In genomic region chr16:4739994-4740393, GRCm38 (mm10) we compare ENCODE assay signal across 22 mouse cellular contexts. TPM values are rescaled to one million over a fixed set of nuclear protein-coding genes. Genes with fewer than 3 reads are reported as not detected.
DNase-seq lines count a peak whose midpoint lies in the region; ATAC-seq and TF ChIP-seq lines count a peak whose summit lies in the region.
"Had no signal": no experiment of that assay in that cellular context is flagged by ENCODE, and none has a peak within 500 bp of the region (broad histone marks: within the 10 kb centered on the region; RNA-seq: fewer than 3 reads in every experiment).

No protein-coding gene starts in this region.

- no peak overlapping the region for H3K4me3 ChIP-seq in layer of hippocampus, adult 2 months
- peak overlapping the region; percentile 64 for H3K4me3 ChIP-seq in testis, adult 2 months (ENCODE audit: control insufficient read depth, low read depth, low read length)
- no peak overlapping the region for H3K4me3 ChIP-seq in stomach, postnatal 0 days (ENCODE audit: low read depth, low read length)
- H3K4me3 ChIP-seq: embryonic facial prominence, embryonic 10.5 days; forebrain, embryonic 13.5 days; heart, embryonic 10.5 days; heart, embryonic 15.5 days; hindbrain, embryonic 13.5 days had no signal

- no peak for TF ChIP-seq EP300 in stomach, postnatal 0 days (optimal IDR thresholded peaks at IDR 0.05)

- TF ChIP-seq POLR2A in testis, adult 2 months (IDR thresholded peaks at IDR 0.05; ENCODE audit: control insufficient read depth, low read depth, low read length), result no peak

- H3K9me3 ChIP-seq in stomach, postnatal 0 days (ENCODE audit: control insufficient read depth, low read length), result no peaks in the 10 kb centered on the region
- H3K9me3 ChIP-seq: forebrain, embryonic 13.5 days; G1E; heart, embryonic 10.5 days; heart, embryonic 15.5 days; hindbrain, embryonic 13.5 days had no signal

- TF ChIP-seq CTCF in layer of hippocampus, adult 2 months (conservative IDR thresholded peaks at IDR 0.05), result peak; percentile 54
- TF ChIP-seq CTCF in testis, adult 2 months (IDR thresholded peaks at IDR 0.05; ENCODE audit: control insufficient read depth, insufficient read depth, insufficient replicate concordance, low read depth, low read length), result no peak
- peak; percentile 40 for TF ChIP-seq CTCF in stomach, postnatal 0 days (IDR thresholded peaks at IDR 0.05; ENCODE audit: low read depth)

- no peaks in the 10 kb centered on the region; the same call in 1 of the 2 replicates for H3K4me1 ChIP-seq in testis, adult 2 months (ENCODE audit: control insufficient read depth, insufficient read depth, low read length)
- H3K4me1 ChIP-seq in stomach, postnatal 0 days (replicated peaks; ENCODE audit: control insufficient read depth, insufficient read depth), result no peaks in the 10 kb centered on the region
- H3K4me1 ChIP-seq: embryonic facial prominence, embryonic 10.5 days; forebrain, embryonic 13.5 days; heart, embryonic 10.5 days; heart, embryonic 15.5 days; hindbrain, embryonic 13.5 days had no signal

- no peak overlapping the region for H3K9ac ChIP-seq in stomach, postnatal 0 days (ENCODE audit: low read length)
- H3K9ac ChIP-seq: forebrain, embryonic 13.5 days; forebrain, postnatal 0 days; heart, embryonic 15.5 days; hindbrain, embryonic 13.5 days had no signal

- WGBS in stomach, postnatal 0 days, result 84% methylated on average over 2 of the region's 2 CpGs

- peak; percentile 61 for DNase-seq in heart, adult 11 months
- no peak for DNase-seq in heart, adult 8-10 months (ENCODE audit: low spot score)
- DNase-seq in layer of hippocampus, adult 2 months (ENCODE audit: low spot score in 2 of 2), result no peak
- DNase-seq in layer of hippocampus, adult 9-10 months (ENCODE audit: low spot score), result no peak
- no peak for DNase-seq in testis, postnatal 10 days (ENCODE audit: low spot score)
- no peak for DNase-seq in stomach, postnatal 0 days (ENCODE audit: low spot score)
- DNase-seq: adrenal gland, adult 8-10 months; adrenal gland, postnatal 36 days; cerebellum, adult 2 months; cerebellum, postnatal 10 days; forebrain, postnatal 0 days; heart, postnatal 14 days had no signal

- no peak overlapping the region for H3K27ac ChIP-seq in layer of hippocampus, adult 2 months
- H3K27ac ChIP-seq in testis, adult 2 months (ENCODE audit: control insufficient read depth, insufficient read depth, low read depth, low read length), result no peak overlapping the region
- no peak overlapping the region for H3K27ac ChIP-seq in stomach, postnatal 0 days (replicated peaks)
- H3K27ac ChIP-seq: embryonic facial prominence, embryonic 10.5 days; forebrain, embryonic 13.5 days; heart, embryonic 10.5 days; heart, embryonic 15.5 days; hindbrain, embryonic 13.5 days; hindbrain, postnatal 0 days had no signal

- no peaks in the 10 kb centered on the region for H3K27me3 ChIP-seq in testis, adult 2 months (ENCODE audit: control insufficient read depth, insufficient read depth, low read length)
- H3K27me3 ChIP-seq in stomach, postnatal 0 days (ENCODE audit: control insufficient read depth, insufficient read depth, low read length), result no peaks in the 10 kb centered on the region
- H3K27me3 ChIP-seq: forebrain, embryonic 13.5 days; heart, embryonic 15.5 days; hindbrain, embryonic 13.5 days had no signal

- H3K4me2 ChIP-seq in stomach, postnatal 0 days (replicated peaks; ENCODE audit: low read depth), result no peak overlapping the region
- H3K4me2 ChIP-seq: forebrain, embryonic 13.5 days; heart, embryonic 15.5 days; hindbrain, embryonic 13.5 days had no signal

- ATAC-seq in stomach, postnatal 0 days (ENCODE audit: low FRiP score, low TSS enrichment), result no peak
- no peak for ATAC-seq in megakaryocyte-erythroid progenitor cell, adult 5-6 weeks (replicated peaks; ENCODE audit: low FRiP score, low TSS enrichment, poor library complexity, severe bottlenecking)
- ATAC-seq: activated CD4-positive, CD25-positive, alpha-beta regulatory T cell, adult 4 months; forebrain, embryonic 13.5 days; forebrain, postnatal 0 days; hindbrain, postnatal 0 days had no signal

- H3K36me3 ChIP-seq in testis, adult 2 months (ENCODE audit: control insufficient read depth, insufficient read depth, low read length), result no peaks in the 10 kb centered on the region
- H3K36me3 ChIP-seq in stomach, postnatal 0 days (ENCODE audit: control insufficient read depth, insufficient read depth, low read length), result no peaks in the 10 kb centered on the region
- H3K36me3 ChIP-seq: heart, embryonic 15.5 days had no signal

RNA-seq across cellular contexts. Expression of gene Hmox2, which starts 13.8 kb away (rescaled TPM):
- 10 to 100 TPM; 70.0 to 78.7 (median 75.8) TPM for total RNA-seq in heart, adult 8-10 months (2022)
- 10 to 100 TPM; 91.8 to 92.0 TPM for total RNA-seq in layer of hippocampus, adult 2 months (2021)
- polyA plus RNA-seq in testis, adult 2 months (2012; rRNA removed), result 538 and 552 TPM in 2 replicates
- polyA plus RNA-seq in stomach, postnatal 0 days (2015; fragmentation: Nextera tagmentation; extraction: Ambion mirVana), result 57.4 and 60.6 TPM in 2 replicates
- total RNA-seq in megakaryocyte-erythroid progenitor cell, adult 5-6 weeks (2014; fragmentation: Nextera tagmentation), result 28.4 and 31.9 TPM in 2 replicates
- total RNA-seq in megakaryocyte-erythroid progenitor cell, adult 5-6 weeks (2017), result 43.8 and 49.9 TPM in 2 replicates

RNA-seq across cellular contexts. Expression of gene Nmral1, which starts 20.8 kb away (rescaled TPM):
- 1 to 10 TPM; 1.7 to 2.1 (median 2.0) TPM for total RNA-seq in heart, adult 8-10 months (2022)
- total RNA-seq in layer of hippocampus, adult 2 months (2021), result 10 to 100 TPM; 16.8 to 17.4 TPM
- 1.8 and 2.2 TPM in 2 replicates for polyA plus RNA-seq in testis, adult 2 months (2012; rRNA removed)
- polyA plus RNA-seq in stomach, postnatal 0 days (2015; fragmentation: Nextera tagmentation; extraction: Ambion mirVana), result 15.5 and 17.2 TPM in 2 replicates
- 72.1 and 80.1 TPM in 2 replicates for total RNA-seq in megakaryocyte-erythroid progenitor cell, adult 5-6 weeks (2014; fragmentation: Nextera tagmentation)
- 81.5 and 95.5 TPM in 2 replicates for total RNA-seq in megakaryocyte-erythroid progenitor cell, adult 5-6 weeks (2017)

RNA-seq across cellular contexts. Expression of gene Cdip1, which starts 50.1 kb away (rescaled TPM):
- total RNA-seq in heart, adult 8-10 months (2022), result 10 to 100 TPM; 61.1 to 68.9 (median 65.8) TPM
- 100 to 1,000 TPM; 230 to 241 TPM for total RNA-seq in layer of hippocampus, adult 2 months (2021)
- 55.2 and 57.0 TPM in 2 replicates for polyA plus RNA-seq in testis, adult 2 months (2012; rRNA removed)
- 35.4 and 38.8 TPM in 2 replicates for polyA plus RNA-seq in stomach, postnatal 0 days (2015; fragmentation: Nextera tagmentation; extraction: Ambion mirVana)
- 15.3 and 17.7 TPM in 2 replicates for total RNA-seq in megakaryocyte-erythroid progenitor cell, adult 5-6 weeks (2014; fragmentation: Nextera tagmentation)
- 14.0 and 15.5 TPM in 2 replicates for total RNA-seq in megakaryocyte-erythroid progenitor cell, adult 5-6 weeks (2017)

Comparison
In these comparisons a context has a peak if more than half of its experiments do, and no peak if none do; other contexts are left out.
1. RNA of gene Nmral1, which starts 20.8 kb away (total RNA-seq): 72.1 to 95.5 TPM in megakaryocyte-erythroid progenitor cell, adult 5-6 weeks and 16.8 to 17.4 TPM in layer of hippocampus, adult 2 months; 1.7 to 2.1 TPM in heart, adult 8-10 months; every median in the first group is over 4 times any median in the second.